Mouse (Mus musculus): ENCODE results near the gene Fbn1. TPM values are rescaled to one million over a fixed set of nuclear protein-coding genes. Genes with fewer than 3 reads are reported as not detected.

The Fbn1 gene
- polyA plus RNA-seq, 1 experiment from 2014 or later = 9.9 TPM

GRCm38 (mm10) chr2:125375926-125376325 is 131.9 kb downstream of the Fbn1 start:
- H3K36me3 ChIP-seq (ENCODE audit: control insufficient read depth, insufficient read depth) = no peaks in the 10 kb centered on the region; the same call in 1 of the 2 replicates
- no peak overlapping the region for H3K9ac ChIP-seq (ENCODE audit: low read depth, low read length)
- H3K27me3 ChIP-seq (replicated peaks; ENCODE audit: control insufficient read depth, insufficient read depth, low read length) = no peaks in the 10 kb centered on the region
- no peaks in the 10 kb centered on the region for H3K4me1 ChIP-seq (replicated peaks; ENCODE audit: control insufficient read depth, insufficient read depth, low read length)
- no peaks in the 10 kb centered on the region for H3K9me3 ChIP-seq (ENCODE audit: control insufficient read depth)
- ATAC-seq = no peak
- no peak overlapping the region for H3K4me2 ChIP-seq (replicated peaks; ENCODE audit: low read depth)
- TF ChIP-seq CTCF (IDR thresholded peaks at IDR 0.05; ENCODE audit: low read depth) = no peak
- H3K4me3 ChIP-seq (ENCODE audit: low read depth, low read length) = no peak overlapping the region
- 87% methylated on average over 5 of the region's 5 CpGs for WGBS
- no peak overlapping the region for H3K27ac ChIP-seq (ENCODE audit: low read depth, low read length)

- no peaks in the 10 kb centered on the region for H3K9me3 ChIP-seq (ENCODE audit: control insufficient read depth)
- 81% methylated on average over 10 of the region's 10 CpGs for WGBS
- no peak overlapping the region for H3K4me2 ChIP-seq (replicated peaks; ENCODE audit: low read depth)
- no peak overlapping the region for H3K4me3 ChIP-seq (ENCODE audit: low read depth, low read length)
- no peaks in the 10 kb centered on the region for H3K4me1 ChIP-seq (replicated peaks; ENCODE audit: control insufficient read depth, insufficient read depth, low read length)
- ATAC-seq = no peak
- no peaks in the 10 kb centered on the region; the same call in 1 of the 2 replicates for H3K36me3 ChIP-seq (ENCODE audit: control insufficient read depth, insufficient read depth)
- no peak overlapping the region for H3K27ac ChIP-seq (ENCODE audit: low read depth, low read length)
- H3K27me3 ChIP-seq (replicated peaks; ENCODE audit: control insufficient read depth, insufficient read depth, low read length) = no peaks in the 10 kb centered on the region
- no peak for TF ChIP-seq CTCF (IDR thresholded peaks at IDR 0.05; ENCODE audit: low read depth)
- no peak overlapping the region for H3K9ac ChIP-seq (ENCODE audit: low read depth, low read length)
Measured at GRCm38 (mm10) chr2:125375301-125375700, 132.5 kb downstream of the Fbn1 start.

GRCm38 (mm10) chr2:125369666-125370065 is 138.1 kb downstream of the Fbn1 start:
- WGBS = 92% methylated on average over 8 of the region's 8 CpGs
- Histone ChIP-seq H3K4me2 (replicated peaks; ENCODE audit: low read depth) (no peak overlapping the region), H3K36me3 (ENCODE audit: control insufficient read depth, insufficient read depth) (peaks cover 4% of the 10 kb centered on the region; the same call in 1 of the 2 replicates), H3K4me1 (replicated peaks; ENCODE audit: control insufficient read depth, insufficient read depth, low read length) (no peaks in the 10 kb centered on the region), H3K27me3 (replicated peaks; ENCODE audit: control insufficient read depth, insufficient read depth, low read length) (no peaks in the 10 kb centered on the region), H3K27ac (ENCODE audit: low read depth, low read length) (no peak overlapping the region), H3K9ac (ENCODE audit: low read depth, low read length) (no peak overlapping the region), H3K4me3 (ENCODE audit: low read depth, low read length) (no peak overlapping the region), H3K9me3 (ENCODE audit: control insufficient read depth) (no peaks in the 10 kb centered on the region)
- no peak for ATAC-seq
- no peak for TF ChIP-seq CTCF (IDR thresholded peaks at IDR 0.05; ENCODE audit: low read depth)

- ATAC-seq = no peak
Measured at GRCm38 (mm10) chr2:125368616-125369015, 139.2 kb downstream of the Fbn1 start.

GRCm38 (mm10) chr2:125361661-125362060 is 146.1 kb downstream of the Fbn1 start:
- Histone ChIP-seq H3K4me1 (replicated peaks; ENCODE audit: control insufficient read depth, insufficient read depth, low read length) (no peaks in the 10 kb centered on the region), H3K36me3 (ENCODE audit: control insufficient read depth, insufficient read depth) (peaks cover 9% of the 10 kb centered on the region; the same call in 1 of the 2 replicates), H3K4me2 (replicated peaks; ENCODE audit: low read depth) (no peak overlapping the region), H3K4me3 (ENCODE audit: low read depth, low read length) (no peak overlapping the region), H3K9ac (ENCODE audit: low read depth, low read length) (no peak overlapping the region), H3K27me3 (replicated peaks; ENCODE audit: control insufficient read depth, insufficient read depth, low read length) (no peaks in the 10 kb centered on the region), H3K9me3 (ENCODE audit: control insufficient read depth) (no peaks in the 10 kb centered on the region), H3K27ac (ENCODE audit: low read depth, low read length) (no peak overlapping the region)
- no peak for TF ChIP-seq CTCF (IDR thresholded peaks at IDR 0.05; ENCODE audit: low read depth)
- ATAC-seq = no peak
- 61% methylated on average over 4 of the region's 4 CpGs for WGBS

More at GRCm38 (mm10) chr2:125368616-125369015, 139.2 kb downstream of the Fbn1 start:
- WGBS = 65% methylated on average over 4 of the region's 4 CpGs
- no peaks in the 10 kb centered on the region for H3K9me3 ChIP-seq (ENCODE audit: control insufficient read depth)
- no peak overlapping the region for H3K4me2 ChIP-seq (replicated peaks; ENCODE audit: low read depth)
- no peak overlapping the region for H3K27ac ChIP-seq (ENCODE audit: low read depth, low read length)
- H3K4me3 ChIP-seq (ENCODE audit: low read depth, low read length) = no peak overlapping the region
- H3K36me3 ChIP-seq (ENCODE audit: control insufficient read depth, insufficient read depth) = peaks cover 4% of the 10 kb centered on the region; the same call in 1 of the 2 replicates
- H3K4me1 ChIP-seq (replicated peaks; ENCODE audit: control insufficient read depth, insufficient read depth, low read length) = no peaks in the 10 kb centered on the region
- no peak for TF ChIP-seq CTCF (IDR thresholded peaks at IDR 0.05; ENCODE audit: low read depth)
- H3K27me3 ChIP-seq (replicated peaks; ENCODE audit: control insufficient read depth, insufficient read depth, low read length) = no peaks in the 10 kb centered on the region
- H3K9ac ChIP-seq (ENCODE audit: low read depth, low read length) = no peak overlapping the region

- no peaks in the 10 kb centered on the region for H3K9me3 ChIP-seq (ENCODE audit: control insufficient read depth)
- no peak for TF ChIP-seq CTCF (IDR thresholded peaks at IDR 0.05; ENCODE audit: low read depth)
- no peak overlapping the region for H3K4me3 ChIP-seq (ENCODE audit: low read depth, low read length)
- no peaks in the 10 kb centered on the region for H3K27me3 ChIP-seq (replicated peaks; ENCODE audit: control insufficient read depth, insufficient read depth, low read length)
- H3K9ac ChIP-seq (ENCODE audit: low read depth, low read length) = no peak overlapping the region
- no peak for ATAC-seq
- 43% methylated on average over 3 of the region's 3 CpGs for WGBS
- no peaks in the 10 kb centered on the region for H3K36me3 ChIP-seq (ENCODE audit: control insufficient read depth, insufficient read depth)
- H3K4me1 ChIP-seq (replicated peaks; ENCODE audit: control insufficient read depth, insufficient read depth, low read length) = peaks cover 2% of the 10 kb centered on the region; the same call in 1 of the 2 replicates
- no peak overlapping the region for H3K4me2 ChIP-seq (replicated peaks; ENCODE audit: low read depth)
- no peak overlapping the region for H3K27ac ChIP-seq (ENCODE audit: low read depth, low read length)
Measured at GRCm38 (mm10) chr2:125356486-125356885, 151.3 kb downstream of the Fbn1 start.

- WGBS = 66% methylated on average over 5 of the region's 5 CpGs
- no peak overlapping the region for H3K4me3 ChIP-seq (ENCODE audit: low read depth, low read length)
- ATAC-seq = no peak
- no peaks in the 10 kb centered on the region for H3K27me3 ChIP-seq (replicated peaks; ENCODE audit: control insufficient read depth, insufficient read depth, low read length)
- TF ChIP-seq CTCF (IDR thresholded peaks at IDR 0.05; ENCODE audit: low read depth) = no peak
- H3K9me3 ChIP-seq (ENCODE audit: control insufficient read depth) = no peaks in the 10 kb centered on the region
- H3K36me3 ChIP-seq (ENCODE audit: control insufficient read depth, insufficient read depth) = no peaks in the 10 kb centered on the region
- H3K27ac ChIP-seq (ENCODE audit: low read depth, low read length) = no peak overlapping the region
- peaks cover 2% of the 10 kb centered on the region; the same call in 1 of the 2 replicates for H3K4me1 ChIP-seq (replicated peaks; ENCODE audit: control insufficient read depth, insufficient read depth, low read length)
- H3K9ac ChIP-seq (ENCODE audit: low read depth, low read length) = no peak overlapping the region
- H3K4me2 ChIP-seq (replicated peaks; ENCODE audit: low read depth) = no peak overlapping the region
Measured at GRCm38 (mm10) chr2:125356068-125356467, 151.7 kb downstream of the Fbn1 start.

All from intestine, postnatal 0 days (tissue).